Mouse (Mus musculus) small intestine, adult 2 months (tissue): ENCODE data around the gene Dyrk1a.

Source experiments
- CTCF ChIP-seq: fragments of 200-500 bp; IDR thresholded peaks from 2 replicates; pipeline ENCODE4 v1.5.1; 2012; ENCODE audit warnings: low read depth, mild to moderate bottlenecking, control low read depth, inconsistent platforms, low read length, moderate library complexity, mixed read lengths; ENCODE audit not compliant: insufficient replicate concordance, insufficient read length; ENCODE audit errors: extremely low read depth
- POLR2A ChIP-seq: fragments of 200-500 bp; IDR thresholded peaks from 2 replicates; pipeline ENCODE4 v1.6.1; 2012; ENCODE audit warnings: low read depth, mild to moderate bottlenecking, control low read depth, inconsistent platforms, low read length, moderate library complexity

DNA sequence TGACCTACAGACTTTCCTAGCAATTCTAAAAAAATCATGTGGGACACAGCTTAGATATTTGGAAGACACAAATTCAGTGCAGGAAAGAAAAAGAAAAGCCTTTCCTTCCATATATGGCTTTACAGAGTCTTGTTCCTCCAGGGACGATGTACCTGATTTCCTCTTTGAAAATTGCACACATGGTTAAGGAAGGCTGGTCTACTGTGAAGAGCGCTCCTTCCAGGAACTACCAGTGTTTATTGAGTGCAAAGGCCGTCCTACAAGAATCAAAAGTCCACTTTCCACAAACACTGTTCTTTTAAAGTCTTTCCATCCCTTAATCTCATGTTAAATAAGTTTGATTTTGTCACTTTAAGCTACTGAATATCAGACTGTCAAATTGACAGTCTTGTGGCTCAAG lies 42.3 kb upstream of the Dyrk1a start:
- TF ChIP-seq CTCF (no peak), POLR2A (no peak)
